Mouse (Mus musculus) heart, postnatal 25 days (tissue): ENCODE measurements around the gene Srcap. TPM values are rescaled to one million over a fixed set of nuclear protein-coding genes. Genes with fewer than 3 reads are reported as not detected.

Experiments used
- DNase-seq: peaks from one replicate; pipeline ENCODE4 v3.0.0; 2022; ENCODE audit warnings: low spot score
- intact Hi-C: fragments of 180-260 bp; cut with DNase I; formaldehyde crosslinking; loops from one replicate; pipeline ENCODE4 v1.15.1; 2025
- total RNA-seq, 2 experiments: library from RNA; stranded (reverse); gene quantifications; 2 replicates each; pipeline ENCODE4 v1.2.3; 2021

Srcap gene
- total RNA-seq, 2 experiments from 2014 or later: 54.4 to 58.7 TPM

DNA sequence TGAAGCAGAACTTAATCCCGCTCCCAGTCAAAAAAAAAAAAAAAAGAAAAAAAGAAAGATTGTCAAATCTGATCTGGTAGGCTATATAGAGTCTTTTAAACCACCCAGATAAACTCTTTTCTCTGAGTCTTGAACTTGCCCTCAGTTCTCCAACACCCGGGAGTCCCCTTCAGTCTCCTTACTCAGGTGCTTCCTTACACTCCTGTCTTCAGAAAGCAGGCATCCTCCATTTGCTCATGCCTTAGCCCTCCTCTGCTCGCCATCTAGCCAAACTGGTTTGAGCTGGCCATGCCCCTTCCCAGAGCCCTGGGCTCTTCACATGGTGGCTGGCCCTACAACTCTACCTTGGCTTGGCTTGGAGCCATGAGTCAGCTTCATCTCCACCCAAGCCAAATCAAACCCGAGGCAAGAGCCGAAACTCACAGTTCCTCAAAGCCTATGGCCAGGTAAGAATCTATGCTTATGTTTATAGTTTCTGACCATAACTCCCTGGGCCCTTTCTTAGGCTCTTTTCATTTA, 49.6 kb downstream of the Srcap start, which contains the start of gene Tmem265:
TSS of gene Tmem265 (plus strand) at position 51 of the 519 bp plus-strand sequence.
- intact Hi-C loops: no loop called here
- DNase-seq: no peak

DNA sequence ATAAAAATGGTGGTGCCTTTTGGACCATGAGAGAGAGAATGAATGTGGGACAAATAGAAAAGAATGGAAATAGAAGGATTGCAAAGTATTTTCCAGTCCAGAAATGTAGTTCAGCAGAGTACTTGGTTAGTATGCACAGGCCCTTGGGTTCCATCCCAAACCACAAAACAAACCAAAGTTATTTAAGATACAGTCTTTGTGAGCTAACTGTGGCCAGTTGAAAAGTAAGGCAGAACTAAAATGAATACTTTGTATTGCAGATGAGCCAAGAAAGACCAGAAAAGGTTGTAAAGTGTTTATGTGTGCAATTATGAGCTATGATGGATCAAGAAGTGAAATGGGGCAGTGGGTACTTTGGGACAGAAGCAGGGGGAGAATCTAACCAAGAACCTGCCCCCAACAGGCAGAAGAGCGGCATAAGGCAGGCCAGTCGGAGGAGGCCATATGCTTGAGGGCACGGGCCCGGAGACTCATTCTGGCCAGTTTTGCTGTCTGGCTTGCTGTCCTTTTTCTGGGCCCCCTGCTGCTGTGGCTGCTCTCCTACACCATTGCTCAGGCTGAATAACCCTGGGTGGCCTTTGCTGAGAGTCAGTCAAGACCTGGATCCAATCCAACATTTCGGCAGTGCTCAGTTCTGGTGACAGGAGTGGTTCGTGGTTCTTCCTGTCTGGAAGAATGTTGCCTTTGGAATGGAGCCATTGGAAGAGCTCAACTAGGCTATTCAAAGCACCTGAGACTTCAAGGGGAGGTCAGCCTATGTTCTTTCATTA, 52.8 kb downstream of the Srcap start:
- DNase-seq: no peak
- intact Hi-C loops: no loop called here

DNA sequence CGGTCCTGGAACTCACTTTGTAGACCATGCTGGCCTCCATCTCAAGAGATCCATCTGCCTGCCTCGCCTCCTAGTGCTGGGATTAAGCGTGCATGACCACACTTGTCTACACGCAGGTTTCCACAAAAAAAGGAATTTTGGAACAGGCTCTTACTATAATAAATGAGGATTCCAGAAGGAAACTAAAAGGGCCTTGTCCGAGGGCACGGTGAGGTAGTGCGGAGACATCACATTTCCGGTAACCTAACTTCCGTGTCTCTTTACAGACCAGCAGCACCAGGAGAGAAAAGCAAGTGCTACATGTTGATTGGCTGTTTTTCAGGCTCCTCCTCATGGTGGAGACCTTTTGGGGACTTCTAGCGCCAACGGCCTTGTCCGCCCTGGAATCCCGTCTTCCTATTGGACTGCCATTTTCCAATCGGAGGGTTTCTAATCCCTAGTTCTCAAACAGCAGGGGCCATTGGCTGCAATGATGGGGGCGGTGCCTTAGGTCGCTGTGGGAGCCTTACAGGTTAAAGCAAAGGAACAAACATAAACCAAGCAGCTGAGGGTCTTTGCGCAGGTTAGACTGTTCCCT, 61.2 kb downstream of the Srcap start, which contains the start of gene Phkg2:
TSS of gene Phkg2 (plus strand) at position 446 of the 577 bp plus-strand sequence.
- DNase-seq: peak; percentile 90
- intact Hi-C loops: no loop called here

DNA sequence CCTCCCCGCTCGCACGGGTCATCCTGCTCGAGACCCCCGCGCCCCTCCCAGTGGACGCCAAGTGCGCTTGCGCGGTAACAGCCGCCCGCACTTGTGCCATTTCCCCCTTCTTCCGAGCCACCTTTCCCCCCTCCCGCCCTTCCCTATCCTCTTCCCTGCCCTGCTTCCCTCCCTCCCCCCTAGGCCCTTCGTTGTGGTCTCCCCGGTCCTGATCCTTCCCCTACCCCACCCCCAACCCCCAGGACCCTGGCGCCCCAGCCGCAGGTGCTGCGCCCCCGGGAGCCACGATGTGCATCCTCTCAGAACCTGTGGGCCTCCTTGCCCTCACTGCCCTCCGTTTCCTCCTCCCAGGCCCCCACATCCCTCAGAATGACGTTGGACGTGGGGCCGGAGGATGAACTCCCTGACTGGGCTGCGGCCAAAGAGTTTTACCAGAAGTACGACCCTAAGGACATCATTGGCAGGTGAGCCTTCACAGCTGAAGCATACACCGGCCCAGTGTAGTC, 61.8 kb downstream of the Srcap start:
- intact Hi-C loops: no loop called here
- no peak for DNase-seq

DNA sequence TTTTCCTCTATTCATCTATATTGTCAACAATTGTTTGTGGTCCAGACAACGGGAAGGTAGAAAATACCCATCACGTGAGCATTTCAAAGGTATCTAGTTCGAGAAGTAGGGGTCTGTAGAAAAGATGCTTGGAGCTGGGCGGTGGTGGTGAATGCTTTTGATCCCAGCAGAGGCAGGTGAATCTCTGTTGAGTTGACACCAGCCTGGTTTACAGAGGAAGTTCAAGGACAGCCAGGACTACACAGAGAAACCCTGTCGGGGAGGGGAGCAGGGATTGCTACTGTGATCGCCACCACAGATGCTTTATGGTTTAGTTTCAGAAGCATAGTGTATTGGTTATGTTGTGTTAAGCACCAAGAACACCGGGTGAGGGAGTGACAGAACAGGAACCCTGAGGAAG, 62.3 kb downstream of the Srcap start:
- DNase-seq: no peak
- intact Hi-C loops: no loop called here

DNA sequence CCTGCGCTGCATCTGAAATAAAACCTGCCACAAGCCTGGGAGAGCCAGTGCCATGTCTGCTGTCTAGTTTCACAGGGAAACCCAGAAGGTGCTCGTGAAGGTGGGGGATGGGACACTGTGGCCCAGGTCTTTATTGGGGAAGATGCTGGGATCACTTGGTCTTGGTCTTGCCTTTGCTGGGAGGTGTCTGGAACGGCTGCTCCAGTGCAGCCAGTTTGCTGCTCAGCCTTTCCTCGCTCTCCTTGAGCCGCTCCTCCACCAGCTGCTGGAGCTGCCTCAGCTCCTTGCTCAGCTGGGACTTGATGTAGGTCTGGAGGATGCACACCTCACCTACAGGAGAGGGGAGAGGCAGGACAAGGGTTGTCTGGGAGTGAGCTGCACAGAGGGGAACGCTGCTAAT, 71.5 kb downstream of the Srcap start:
- DNase-seq: no peak
- intact Hi-C loops: no loop called here

DNA sequence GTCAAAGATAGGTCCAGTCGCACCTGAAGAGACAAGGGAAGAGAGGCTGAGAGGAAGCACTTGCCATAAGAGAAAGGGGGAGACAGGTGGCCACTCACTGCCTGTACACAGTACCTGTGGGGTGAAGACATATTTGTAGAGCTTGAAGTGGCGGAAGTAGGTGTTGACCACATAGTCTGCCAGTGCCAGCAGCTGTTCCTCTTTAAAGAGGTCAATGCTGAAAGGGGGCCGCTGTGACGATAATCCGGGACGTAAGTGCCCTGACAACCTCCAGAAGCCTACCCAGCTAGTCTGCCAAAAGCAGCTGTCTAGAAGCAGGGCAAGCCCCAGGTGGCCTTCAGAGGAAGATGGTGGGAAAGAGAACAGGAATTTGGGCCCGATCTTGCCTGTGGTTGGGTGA, 73.2 kb downstream of the Srcap start:
- intact Hi-C loops: loop anchor here (5.0 kb wide), 2 partner anchors 73 to 132 kb away; partner anchors contain the start of gene Srcap
- no peak for DNase-seq

DNA sequence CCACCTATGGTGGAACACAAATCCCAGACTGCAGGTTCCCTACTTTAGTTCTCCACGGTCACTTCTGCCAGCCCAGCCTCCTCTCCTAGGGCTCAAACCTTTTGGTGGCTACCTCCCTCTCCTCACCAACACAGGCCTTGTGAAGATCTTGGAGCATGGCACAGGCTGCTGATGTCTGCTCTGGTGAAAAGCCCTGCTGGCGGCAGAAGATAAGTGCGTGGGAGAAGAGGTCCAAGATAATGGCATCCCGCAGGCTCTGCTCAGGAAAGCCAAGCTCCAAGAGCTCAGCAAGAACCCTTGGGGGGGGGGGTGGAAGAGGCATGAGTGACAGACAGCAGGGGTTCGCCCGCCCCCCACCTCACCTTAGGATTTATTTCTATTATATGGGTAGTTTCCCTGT, 74.4 kb downstream of the Srcap start:
- DNase-seq: no peak
- intact Hi-C loops: loop anchor here (5.0 kb wide), 2 partner anchors 74 to 131 kb away; partner anchors contain the start of gene Srcap

DNA sequence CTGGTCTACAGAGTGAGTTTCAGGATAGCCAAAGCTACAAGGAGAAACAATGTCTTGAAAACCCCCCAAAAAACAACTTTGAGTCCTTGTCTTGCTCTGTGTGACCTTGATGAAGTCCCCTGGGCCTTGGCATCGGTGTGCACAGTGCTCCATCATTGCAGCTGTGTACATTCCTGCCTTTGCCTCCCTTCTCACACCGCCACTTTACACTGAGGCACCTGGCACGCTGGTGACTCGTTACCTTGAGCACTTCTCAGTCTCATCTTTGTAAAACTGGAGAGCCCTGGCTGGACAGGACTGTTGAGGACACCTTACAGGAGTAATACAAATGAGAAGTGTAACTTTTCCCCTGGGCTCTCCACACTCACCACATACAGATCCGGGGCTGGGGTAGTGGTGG, 75.4 kb downstream of the Srcap start:
- DNase-seq: no peak
- intact Hi-C loops: loop anchor here (5.0 kb wide), 2 partner anchors 75 to 130 kb away; partner anchors contain the start of gene Srcap

DNA sequence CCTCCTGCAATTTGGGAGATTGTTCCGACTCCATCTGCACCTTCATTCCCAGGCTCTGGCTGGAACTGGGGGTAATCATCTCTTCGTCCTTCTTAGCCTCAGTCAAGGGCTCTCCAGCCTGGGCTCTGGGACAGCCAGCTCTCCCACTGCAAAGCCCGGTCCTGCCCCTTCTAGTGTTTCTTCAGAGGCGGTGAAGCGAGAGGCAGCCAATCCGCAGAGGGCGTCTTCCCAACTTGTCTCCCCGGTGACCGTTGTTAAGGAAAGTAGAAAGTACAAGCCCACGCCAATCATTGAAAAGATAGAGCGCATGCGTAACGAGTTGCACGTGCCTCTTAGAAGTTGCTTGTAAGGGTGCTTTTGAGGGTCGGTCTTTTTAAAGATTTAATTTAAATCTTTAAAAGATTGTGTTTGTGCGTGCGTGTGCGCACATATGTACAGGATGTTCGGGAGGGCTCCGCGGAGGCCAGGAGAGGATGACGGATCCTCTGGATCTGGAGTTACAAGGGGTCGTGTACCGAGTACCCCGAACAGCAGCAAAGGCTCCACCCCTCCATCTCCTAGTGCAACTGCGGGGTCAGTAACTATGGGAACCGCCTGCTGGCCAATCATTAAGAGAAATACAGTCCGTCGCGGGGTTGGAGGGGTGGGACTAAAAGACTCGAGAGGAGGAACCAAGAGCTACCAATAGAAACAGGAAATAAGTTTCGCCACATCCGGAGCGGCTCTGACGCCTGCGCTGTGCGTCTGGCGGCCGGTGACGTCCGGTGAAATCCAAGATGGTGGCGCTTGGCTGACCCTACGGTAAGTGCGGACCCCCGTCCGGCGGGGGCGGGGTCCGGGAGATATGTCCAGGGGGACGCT, 76.5 kb downstream of the Srcap start, which contains the start of the genes Ccdc189 and Rnf40:
TSS of gene Ccdc189 (minus strand) at position 585 of the 861 bp plus-strand sequence.
TSS of gene Rnf40 (plus strand) at position 757 of the 861 bp plus-strand sequence.
- intact Hi-C loops: loop anchor here (5.0 kb wide), 2 partner anchors 76 to 129 kb away; partner anchors contain the start of gene Srcap
- DNase-seq: peak; percentile 94

DNA sequence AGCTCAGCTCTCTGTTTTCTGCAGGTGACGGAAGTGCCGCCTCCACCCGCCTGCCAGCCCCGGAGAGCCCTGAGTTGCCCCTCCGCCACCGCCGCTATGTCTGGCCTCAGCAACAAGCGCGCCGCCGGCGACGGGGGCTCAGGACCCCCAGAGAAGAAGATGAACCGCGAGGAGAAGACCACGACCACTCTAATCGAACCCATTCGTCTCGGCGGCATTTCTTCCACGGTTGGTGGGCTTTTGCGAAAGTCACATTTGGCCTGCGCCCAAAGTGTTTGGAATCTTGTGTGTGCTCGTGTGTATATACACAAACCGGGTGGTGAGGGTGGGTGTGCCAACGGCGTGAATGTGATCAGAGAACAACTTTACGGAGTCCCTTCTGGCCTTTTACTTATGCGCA, 77.1 kb downstream of the Srcap start:
- DNase-seq: no peak
- intact Hi-C loops: loop anchor here (5.0 kb wide), 2 partner anchors 77 to 128 kb away; partner anchors contain the start of gene Srcap

DNA sequence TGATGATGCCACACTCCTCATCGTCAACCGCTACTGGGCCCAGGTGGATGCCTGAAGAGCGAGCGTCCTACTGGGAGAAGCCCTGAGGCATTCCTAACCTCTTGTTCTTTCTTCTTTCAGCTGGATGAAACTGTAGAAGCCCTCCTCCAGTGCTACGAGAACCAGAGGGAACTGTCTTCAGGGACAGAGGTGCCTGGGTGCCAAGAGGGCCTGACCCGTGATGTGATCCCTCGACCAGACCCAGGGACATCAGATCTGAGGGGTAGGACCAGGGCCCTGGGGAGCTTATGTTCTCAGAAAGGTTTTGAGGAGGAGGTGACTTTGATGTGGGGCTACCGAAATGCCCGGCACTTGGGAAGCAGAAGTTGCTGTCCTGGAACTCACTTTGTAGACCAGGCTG, 77.9 kb downstream of the Srcap start:
- no peak for DNase-seq
- intact Hi-C loops: loop anchor here (5.0 kb wide), 2 partner anchors 77 to 128 kb away; partner anchors contain the start of gene Srcap

DNA sequence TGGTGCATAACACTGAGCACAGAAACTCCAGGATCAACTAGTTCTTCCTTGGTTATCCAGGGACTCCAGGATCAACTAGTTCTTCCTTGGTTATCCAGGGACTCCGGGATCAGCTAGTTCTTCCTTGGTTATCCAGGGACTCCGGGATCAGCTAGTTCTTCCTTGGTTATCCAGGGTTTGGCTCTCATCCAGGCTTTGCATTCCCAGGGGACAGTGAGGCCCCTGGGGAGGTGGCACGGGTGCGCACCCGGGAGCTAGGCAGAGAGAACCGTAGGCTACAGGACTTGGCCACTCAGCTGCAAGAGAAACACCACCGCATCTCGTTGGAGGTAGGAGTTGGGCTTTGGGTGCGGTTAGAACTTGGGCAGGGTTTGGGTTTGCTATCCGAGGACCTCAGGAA, 79.3 kb downstream of the Srcap start:
- DNase-seq: no peak
- intact Hi-C loops: no loop called here

DNA sequence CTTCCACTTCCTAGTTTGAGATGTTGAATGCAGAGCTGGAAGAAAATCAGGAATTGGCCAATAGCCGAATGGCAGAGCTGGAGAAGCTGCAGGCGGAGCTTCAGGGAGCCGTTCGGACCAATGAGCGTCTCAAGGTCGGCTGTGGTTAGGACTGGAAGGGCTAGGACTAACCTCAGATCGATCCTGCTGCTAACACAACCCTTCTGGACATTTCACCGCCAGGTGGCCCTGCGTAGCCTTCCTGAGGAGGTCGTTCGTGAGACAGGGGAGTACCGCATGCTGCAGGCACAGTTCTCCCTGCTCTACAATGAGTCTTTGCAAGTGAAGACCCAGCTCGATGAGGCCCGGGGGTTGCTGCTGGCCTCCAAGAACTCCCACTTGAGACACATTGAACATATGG, 80.8 kb downstream of the Srcap start:
- no peak for DNase-seq
- intact Hi-C loops: no loop called here

DNA sequence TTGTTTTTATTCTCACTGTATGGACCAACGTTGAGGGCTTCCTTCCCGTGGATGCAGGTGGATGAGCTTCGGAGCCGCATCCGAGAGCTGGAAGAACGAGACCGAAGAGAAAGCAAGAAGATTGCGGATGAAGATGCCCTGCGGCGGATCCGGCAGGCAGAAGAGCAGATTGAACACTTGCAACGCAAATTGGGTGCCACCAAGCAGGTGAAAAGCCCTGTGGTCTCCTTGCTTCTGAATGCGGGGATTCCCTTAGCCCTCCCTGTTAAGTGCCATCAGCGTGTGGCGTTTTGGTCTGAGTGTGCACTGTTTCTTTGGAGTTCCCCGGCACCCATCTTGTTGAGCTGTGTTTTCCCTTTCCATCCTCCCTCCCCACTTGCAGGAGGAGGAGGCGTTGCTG, 85.0 kb downstream of the Srcap start:
- no peak for DNase-seq
- intact Hi-C loops: no loop called here

DNA sequence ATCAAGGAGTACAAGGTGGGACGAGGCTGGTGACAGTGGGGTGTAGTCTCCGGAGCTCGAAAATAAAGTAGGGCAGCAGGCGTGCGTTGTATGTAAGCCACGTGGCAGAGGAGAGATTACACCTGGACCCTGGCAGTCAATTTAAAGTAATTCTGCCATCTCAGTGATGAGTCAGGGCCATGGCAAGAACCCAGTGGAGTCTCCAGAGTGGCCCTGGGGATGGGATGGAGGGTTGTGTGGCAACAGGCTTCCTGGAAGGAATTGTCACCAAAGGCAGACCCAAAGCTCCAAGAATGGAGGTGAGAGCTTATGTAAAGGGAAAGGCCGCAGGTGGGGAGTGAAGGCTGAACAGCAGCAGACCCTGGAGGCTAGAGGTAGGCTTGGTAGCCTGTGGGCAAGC, 88.8 kb downstream of the Srcap start:
- intact Hi-C loops: no loop called here
- DNase-seq: no peak

DNA sequence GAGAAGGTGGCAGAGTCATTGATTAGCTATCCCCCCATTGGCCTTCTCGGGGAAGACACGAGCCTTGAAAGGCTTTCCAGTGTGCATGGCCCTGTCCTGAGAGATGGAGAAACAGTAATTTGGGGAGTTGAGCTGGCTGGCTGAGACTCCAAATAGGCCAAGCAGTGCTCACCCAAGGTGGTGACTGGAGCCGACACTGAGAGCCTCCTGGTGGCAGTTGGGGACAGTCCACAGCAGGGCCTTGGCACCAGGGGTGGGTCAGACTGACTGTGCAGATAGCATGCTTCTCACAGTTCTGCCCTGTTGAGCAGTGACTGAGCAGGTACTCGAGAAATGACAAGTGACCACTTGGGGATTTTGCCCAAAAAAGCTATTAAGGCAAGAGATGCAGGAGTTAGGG, 90.0 kb downstream of the Srcap start:
- intact Hi-C loops: no loop called here
- no peak for DNase-seq

DNA sequence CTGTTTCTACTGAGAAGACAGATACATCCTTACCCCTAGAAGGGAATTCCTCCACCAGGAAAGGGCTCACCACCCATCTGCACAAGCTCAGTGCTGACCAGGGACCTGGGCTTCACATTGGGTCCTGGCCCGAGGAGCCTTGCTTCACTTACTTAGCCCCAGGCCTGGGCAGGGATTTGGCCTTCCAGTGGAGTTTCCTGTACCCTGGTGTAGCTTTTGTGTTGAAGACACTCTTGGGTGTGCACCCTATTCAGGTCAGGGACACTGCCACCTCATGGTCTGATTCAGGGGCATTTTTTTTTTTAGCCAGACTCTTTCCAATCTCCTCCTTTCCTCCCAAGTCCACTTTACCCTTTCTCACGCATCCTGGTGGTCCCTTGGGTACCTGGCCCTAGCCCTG, 91.1 kb downstream of the Srcap start:
- intact Hi-C loops: no loop called here
- no peak for DNase-seq

DNA sequence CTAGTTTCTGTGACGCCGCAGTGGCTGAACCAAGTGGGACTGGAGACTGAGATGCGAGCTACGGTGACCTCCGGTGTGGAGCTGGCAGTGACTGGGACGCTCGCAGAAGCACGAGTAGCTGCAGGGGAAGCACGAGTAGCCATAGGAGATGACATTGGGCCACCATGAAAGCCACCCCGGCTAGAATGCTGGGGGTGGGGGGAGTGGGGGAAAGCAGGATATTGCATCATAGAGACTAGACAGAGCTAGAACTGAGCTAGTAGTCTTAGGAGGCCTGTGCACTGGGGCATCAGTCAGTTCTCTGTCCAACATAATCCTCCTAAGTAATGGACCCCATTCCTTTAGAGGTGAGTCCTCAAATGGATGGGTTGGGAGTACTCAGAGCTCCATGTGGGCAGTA, 92.5 kb downstream of the Srcap start:
- intact Hi-C loops: no loop called here
- no peak for DNase-seq

DNA sequence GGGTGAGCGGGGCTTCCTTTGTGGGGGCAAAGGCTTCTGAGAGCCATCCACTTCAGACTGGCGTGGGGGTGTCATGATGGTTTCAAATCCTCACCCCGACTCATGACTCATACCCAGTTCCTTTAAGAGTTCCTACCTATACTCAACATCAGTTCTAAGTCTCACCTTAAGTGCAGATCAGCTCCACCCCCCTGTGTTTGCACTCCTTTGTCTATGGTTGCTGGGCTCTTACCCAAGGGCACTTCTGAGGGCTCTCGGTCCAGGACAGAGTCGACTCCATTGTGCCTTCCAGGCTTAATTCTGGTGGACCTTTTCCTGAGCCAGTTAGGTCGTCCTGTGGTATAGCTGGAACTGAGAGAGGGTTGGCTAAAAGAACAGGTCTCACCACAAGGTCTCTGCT, 95.4 kb downstream of the Srcap start:
- intact Hi-C loops: no loop called here

More for the DNA sequence above, 95.4 kb downstream of the Srcap start:
- DNase-seq: no peak
